Mouse (Mus musculus): ENCODE measurements around the gene Gm20604.

The Gm20604 gene

GRCm38 (mm10) chr12:102706833-102707463 is 51.5 kb downstream of the Gm20604 start:
- DNase-seq (ENCODE audit: extremely low spot score) = no peak

GRCm38 (mm10) chr12:102705906-102706640 is 52.4 kb downstream of the Gm20604 start:
- DNase-seq (ENCODE audit: extremely low spot score) = no peak

GRCm38 (mm10) chr12:102705216-102705871 is 53.1 kb downstream of the Gm20604 start:
- DNase-seq (ENCODE audit: extremely low spot score) = peak; percentile 75

GRCm38 (mm10) chr12:102704457-102705198 is 53.8 kb downstream of the Gm20604 start, which contains the start of gene Itpk1:
Itpk1 (minus strand) TSS chr12:102704930.
- peak; percentile 68 for DNase-seq (ENCODE audit: extremely low spot score)

GRCm38 (mm10) chr12:102703921-102704408 is 54.5 kb downstream of the Gm20604 start:
- DNase-seq (ENCODE audit: extremely low spot score) = no peak

GRCm38 (mm10) chr12:102703441-102703840 is 55.0 kb downstream of the Gm20604 start:
- DNase-seq (ENCODE audit: extremely low spot score) = no peak

GRCm38 (mm10) chr12:102703111-102703412 is 55.4 kb downstream of the Gm20604 start:
- no peak for DNase-seq (ENCODE audit: extremely low spot score)

GRCm38 (mm10) chr12:102702356-102703110 is 55.9 kb downstream of the Gm20604 start:
- peak; percentile 79 for DNase-seq (ENCODE audit: extremely low spot score)

GRCm38 (mm10) chr12:102701691-102702207 is 56.7 kb downstream of the Gm20604 start:
- DNase-seq (ENCODE audit: extremely low spot score) = no peak

GRCm38 (mm10) chr12:102700453-102700852 is 58.0 kb downstream of the Gm20604 start:
- no peak for DNase-seq (ENCODE audit: extremely low spot score)

GRCm38 (mm10) chr12:102699156-102699555 is 59.3 kb downstream of the Gm20604 start:
- no peak for DNase-seq (ENCODE audit: extremely low spot score)

- no peak for DNase-seq (ENCODE audit: extremely low spot score)
These were observed 60.3 kb downstream of the Gm20604 start for GRCm38 (mm10) chr12:102698089-102698684.

GRCm38 (mm10) chr12:102697381-102697780 is 61.1 kb downstream of the Gm20604 start:
- DNase-seq (ENCODE audit: extremely low spot score) = no peak

GRCm38 (mm10) chr12:102696635-102697354 is 61.7 kb downstream of the Gm20604 start:
- DNase-seq (ENCODE audit: extremely low spot score) = no peak

GRCm38 (mm10) chr12:102695369-102696239 is 62.9 kb downstream of the Gm20604 start:
- DNase-seq (ENCODE audit: extremely low spot score) = no peak

- no peak for DNase-seq (ENCODE audit: extremely low spot score)
These were observed 66.7 kb downstream of the Gm20604 start for GRCm38 (mm10) chr12:102691761-102692160.
